Mouse (Mus musculus) adrenal gland, adult 8-10 months (tissue): ENCODE results near the gene Myd88. TPM values are rescaled to one million over a fixed set of nuclear protein-coding genes. Genes with fewer than 3 reads are reported as not detected.

ENCODE experiments used
- total RNA-seq, 4 experiments: library from RNA; stranded (reverse); gene quantifications; 2 replicates each; pipeline ENCODE4 v1.2.4; 2022

Myd88 gene
- total RNA-seq, 4 experiments from 2014 or later, result 28.2 to 43.0 (median 31.7) TPM

Other genes with a start within 250 kb of the Myd88 start
- 10 to 100 TPM in 2 of 4 experiments, 1 to 10 TPM in 2; 8.5 to 19.9 (median 13.2) TPM for gene Plcd1, start 247.9 kb downstream of the Myd88 start, total RNA-seq
- gene Dlec1, start 238.9 kb downstream of the Myd88 start, total RNA-seq, result 1 to 10 TPM; 2.2 to 6.6 (median 4.5) TPM
- 10 to 100 TPM in 2 of 4 experiments, 1 to 10 TPM in 2; 5.5 to 13.8 (median 9.8) TPM for gene Acaa1b, start 184.3 kb downstream of the Myd88 start, total RNA-seq
- not detected for gene Gm47289, start 182.2 kb downstream of the Myd88 start, total RNA-seq
- not detected for gene Slc22a13, start 132.3 kb downstream of the Myd88 start, total RNA-seq
- 10 to 100 TPM; 33.7 to 40.6 (median 37.8) TPM for gene Oxsr1, start 19.0 kb downstream of the Myd88 start, total RNA-seq
- gene Acaa1a, start 1.7 kb downstream of the Myd88 start, total RNA-seq, result 100 to 1,000 TPM; 128 to 155 (median 138) TPM
- 1 to 10 TPM in 3 of 4 experiments, under 1 TPM in 1; 0.87 to 2.2 (median 1.5) TPM for gene Xylb, start 16.0 kb upstream of the Myd88 start, total RNA-seq
- not detected for gene Slc22a14, start 24.1 kb upstream of the Myd88 start, total RNA-seq
- 10 to 100 TPM in 2 of 4 experiments, 1 to 10 TPM in 2; 5.7 to 12.7 (median 10.7) TPM for gene Acvr2b, start 60.7 kb upstream of the Myd88 start, total RNA-seq
- gene Exog, start 103.5 kb upstream of the Myd88 start, total RNA-seq, result 1 to 10 TPM; 4.6 to 5.9 (median 4.9) TPM
- gene Scn5a, start 237.6 kb upstream of the Myd88 start, total RNA-seq, result under 1 TPM in 3 of 4 experiments, not detected in 1; 0.03 to 0.78 (median 0.10) TPM